Mouse (Mus musculus): ENCODE results near the gene Evi2b. TPM values are rescaled to one million over a fixed set of nuclear protein-coding genes. Genes with fewer than 3 reads are reported as not detected.
A peak's percentile ranks its signal among the peaks of the same experiment; 100 is the strongest.

Evi2b gene
- polyA plus RNA-seq, 1 experiment: 0.26 TPM

DNA sequence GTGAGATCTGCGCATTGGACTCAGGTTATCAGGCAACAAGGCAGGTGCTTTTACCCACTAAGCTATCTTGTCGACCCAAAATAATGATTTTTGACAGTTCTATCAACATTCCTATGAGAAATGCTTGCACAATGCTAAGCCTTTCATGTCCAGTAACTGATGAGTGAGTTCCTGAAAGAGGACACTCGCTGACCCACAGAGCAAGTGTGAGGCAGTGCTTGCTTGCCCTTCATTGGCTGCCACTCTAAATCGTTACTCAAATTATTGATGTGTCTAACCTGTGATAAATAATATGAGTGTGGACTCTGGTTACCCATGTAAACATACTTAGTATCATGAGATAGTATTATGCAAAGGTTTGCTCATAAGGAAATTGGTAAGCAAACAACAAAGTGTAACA lies 37.0 kb upstream of the Evi2b start:
- Histone ChIP-seq H3K4me2 (ENCODE audit: low read depth) (no peak overlapping the region), H3K36me3 (ENCODE audit: control insufficient read depth, insufficient read depth) (peaks cover 51% of the 10 kb centered on the region), H3K27me3 (ENCODE audit: control insufficient read depth, insufficient read depth, insufficient read length) (no peaks in the 10 kb centered on the region), H3K79me2 (ENCODE audit: control insufficient read depth, insufficient read depth) (no peaks in the 10 kb centered on the region), H3K4me3 (no peak overlapping the region), H3ac (ENCODE audit: control insufficient read depth, insufficient read length) (no peak overlapping the region)
- TF ChIP-seq SRF (IDR thresholded peaks at IDR 0.05; ENCODE audit: control insufficient read depth, insufficient read length, low read depth) (no peak), MYOD1 (IDR thresholded peaks at IDR 0.05; ENCODE audit: control insufficient read depth in 1 of 3, insufficient read length in 2 of 3, low read depth in 2 of 3) (no peak), TCF12 (IDR thresholded peaks at IDR 0.05; ENCODE audit: insufficient read depth, poor library complexity, severe bottlenecking) (no peak), POLR2A (IDR thresholded peaks at IDR 0.05; ENCODE audit: insufficient read length, low read depth) (no peak), TCF3 (IDR thresholded peaks at IDR 0.05; ENCODE audit: insufficient read length, low read depth) (no peak), CEBPB (IDR thresholded peaks at IDR 0.05; ENCODE audit: insufficient read depth, poor library complexity, severe bottlenecking) (no peak), POLR2AphosphoS2 (IDR thresholded peaks at IDR 0.05; ENCODE audit: insufficient read length, low read depth) (no peak), E2F4 (IDR thresholded peaks at IDR 0.05; ENCODE audit: insufficient read depth) (no peak), MYOG (IDR thresholded peaks at IDR 0.05; ENCODE audit: control insufficient read depth in 1 of 3, insufficient read depth in 1 of 3, insufficient read length in 2 of 3, low read depth in 2 of 3) (no peak), MAX (IDR thresholded peaks at IDR 0.05; ENCODE audit: low read depth) (no peak), REST (IDR thresholded peaks at IDR 0.05; ENCODE audit: insufficient read depth, insufficient read length) (no peak), USF1 (IDR thresholded peaks at IDR 0.05; ENCODE audit: low read depth) (no peak)

DNA sequence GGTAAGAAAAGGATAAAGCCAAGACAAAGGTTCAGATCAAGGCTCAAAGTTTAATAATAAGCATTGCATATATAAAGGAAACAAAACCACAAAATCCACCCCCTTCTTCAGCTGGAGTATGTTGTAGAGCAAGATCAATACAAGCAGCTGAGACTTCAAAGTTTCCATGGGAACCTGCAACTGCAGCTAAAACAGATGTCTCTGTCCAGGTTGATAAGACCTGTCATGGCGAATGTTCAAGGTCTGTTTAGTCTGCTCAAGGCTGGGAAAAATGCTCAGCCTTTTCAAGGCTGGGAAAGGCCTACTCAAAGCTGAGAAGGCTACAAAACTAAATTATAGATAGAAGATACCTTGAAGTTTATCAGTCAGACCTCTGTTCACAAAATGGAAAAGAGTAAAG lies 29.1 kb upstream of the Evi2b start:
- Histone ChIP-seq H3K27me3 (ENCODE audit: control insufficient read depth, insufficient read depth, insufficient read length) (no peaks in the 10 kb centered on the region), H3ac (ENCODE audit: control insufficient read depth, insufficient read length) (no peak overlapping the region), H3K4me3 (no peak overlapping the region), H3K4me2 (ENCODE audit: low read depth) (no peak overlapping the region), H3K36me3 (ENCODE audit: control insufficient read depth, insufficient read depth) (peaks cover 79% of the 10 kb centered on the region), H3K79me2 (ENCODE audit: control insufficient read depth, insufficient read depth) (no peaks in the 10 kb centered on the region)
- TF ChIP-seq REST (IDR thresholded peaks at IDR 0.05; ENCODE audit: insufficient read depth, insufficient read length) (no peak), MAX (IDR thresholded peaks at IDR 0.05; ENCODE audit: low read depth) (no peak), TCF12 (IDR thresholded peaks at IDR 0.05; ENCODE audit: insufficient read depth, poor library complexity, severe bottlenecking) (no peak), POLR2AphosphoS2 (IDR thresholded peaks at IDR 0.05; ENCODE audit: insufficient read length, low read depth) (no peak), SRF (IDR thresholded peaks at IDR 0.05; ENCODE audit: control insufficient read depth, insufficient read length, low read depth) (no peak), USF1 (IDR thresholded peaks at IDR 0.05; ENCODE audit: low read depth) (no peak), TCF3 (IDR thresholded peaks at IDR 0.05; ENCODE audit: insufficient read length, low read depth) (no peak), MYOG (IDR thresholded peaks at IDR 0.05; ENCODE audit: control insufficient read depth in 1 of 3, insufficient read depth in 1 of 3, insufficient read length in 2 of 3, low read depth in 2 of 3) (no peak), MYOD1 (IDR thresholded peaks at IDR 0.05; ENCODE audit: control insufficient read depth in 1 of 3, insufficient read length in 2 of 3, low read depth in 2 of 3) (no peak), CEBPB (IDR thresholded peaks at IDR 0.05; ENCODE audit: insufficient read depth, poor library complexity, severe bottlenecking) (no peak)

DNA sequence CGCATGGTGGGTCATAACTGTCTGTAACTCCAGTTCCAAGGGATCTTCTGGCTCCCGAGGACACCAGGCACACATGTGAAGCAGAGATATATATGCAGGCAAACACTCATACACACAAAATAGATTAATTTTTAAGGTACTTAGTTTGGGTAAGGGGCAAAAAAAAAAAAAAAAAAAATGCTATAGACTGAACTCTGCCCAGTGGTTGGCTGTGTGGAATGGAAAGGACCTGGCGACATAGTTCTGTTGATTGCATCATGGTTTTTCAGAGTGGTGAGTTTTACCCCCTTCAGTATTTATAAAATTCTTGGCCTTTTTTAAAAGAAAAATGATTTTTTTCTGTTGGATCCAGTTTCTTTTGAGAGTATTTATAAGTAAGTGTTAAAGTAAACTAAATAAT lies 12.7 kb upstream of the Evi2b start:
- TF ChIP-seq CEBPB (IDR thresholded peaks at IDR 0.05; ENCODE audit: insufficient read depth, poor library complexity, severe bottlenecking): peak; percentile 57; the same call in 1 of the 2 replicates
- no peak for TF ChIP-seq POLR2A (IDR thresholded peaks at IDR 0.05; ENCODE audit: insufficient read length, low read depth)
- no peak for TF ChIP-seq POLR2AphosphoS2 (IDR thresholded peaks at IDR 0.05; ENCODE audit: insufficient read length, low read depth)
- no peak overlapping the region for H3K4me3 ChIP-seq
- H3K27me3 ChIP-seq (ENCODE audit: control insufficient read depth, insufficient read depth, insufficient read length): no peaks in the 10 kb centered on the region
- no peak overlapping the region for H3K4me2 ChIP-seq (ENCODE audit: low read depth)
- peaks cover 12% of the 10 kb centered on the region for H3K36me3 ChIP-seq (ENCODE audit: control insufficient read depth, insufficient read depth)
- H3K79me2 ChIP-seq (ENCODE audit: control insufficient read depth, insufficient read depth): no peaks in the 10 kb centered on the region
- no peak overlapping the region for H3ac ChIP-seq (ENCODE audit: control insufficient read depth, insufficient read length)

DNA sequence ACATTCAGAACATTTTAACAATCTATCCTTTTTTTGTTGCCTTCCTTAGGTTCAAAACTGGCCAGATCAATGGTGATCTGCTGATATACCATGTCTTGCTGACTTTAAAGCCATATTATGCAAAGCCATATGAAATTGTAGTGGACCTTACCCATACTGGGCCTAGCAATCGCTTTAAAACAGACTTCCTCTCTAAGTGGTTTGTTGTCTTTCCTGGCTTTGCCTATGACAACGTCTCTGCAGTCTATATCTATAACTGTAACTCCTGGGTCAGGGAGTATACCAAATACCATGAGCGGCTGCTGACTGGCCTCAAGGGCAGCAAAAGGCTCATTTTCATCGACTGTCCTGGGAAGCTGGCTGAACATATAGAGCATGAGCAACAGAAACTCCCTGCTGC lies 12.0 kb upstream of the Evi2b start:
- Histone ChIP-seq H3K36me3 (ENCODE audit: control insufficient read depth, insufficient read depth) (peaks cover 12% of the 10 kb centered on the region), H3K4me3 (no peak overlapping the region), H3K27me3 (ENCODE audit: control insufficient read depth, insufficient read depth, insufficient read length) (no peaks in the 10 kb centered on the region), H3ac (ENCODE audit: control insufficient read depth, insufficient read length) (no peak overlapping the region), H3K79me2 (ENCODE audit: control insufficient read depth, insufficient read depth) (no peaks in the 10 kb centered on the region), H3K4me2 (ENCODE audit: low read depth) (no peak overlapping the region)
- TF ChIP-seq MYOD1 (IDR thresholded peaks at IDR 0.05; ENCODE audit: control insufficient read depth in 1 of 3, insufficient read length in 2 of 3, low read depth in 2 of 3): no peak
- no peak for TF ChIP-seq E2F4 (IDR thresholded peaks at IDR 0.05; ENCODE audit: insufficient read depth)
- TF ChIP-seq TCF12 (IDR thresholded peaks at IDR 0.05; ENCODE audit: insufficient read depth, poor library complexity, severe bottlenecking): no peak
- TF ChIP-seq REST (IDR thresholded peaks at IDR 0.05; ENCODE audit: insufficient read depth, insufficient read length): no peak
- no peak for TF ChIP-seq TCF3 (IDR thresholded peaks at IDR 0.05; ENCODE audit: insufficient read length, low read depth)
- no peak for TF ChIP-seq SRF (IDR thresholded peaks at IDR 0.05; ENCODE audit: control insufficient read depth, insufficient read length, low read depth)
- no peak for TF ChIP-seq CEBPB (IDR thresholded peaks at IDR 0.05; ENCODE audit: insufficient read depth, poor library complexity, severe bottlenecking)
- TF ChIP-seq POLR2AphosphoS2 (IDR thresholded peaks at IDR 0.05; ENCODE audit: insufficient read length, low read depth): no peak
- TF ChIP-seq USF1 (IDR thresholded peaks at IDR 0.05; ENCODE audit: low read depth): no peak
- no peak for TF ChIP-seq POLR2A (IDR thresholded peaks at IDR 0.05; ENCODE audit: insufficient read length, low read depth)
- TF ChIP-seq MYOG (IDR thresholded peaks at IDR 0.05; ENCODE audit: control insufficient read depth in 1 of 3, insufficient read depth in 1 of 3, insufficient read length in 2 of 3, low read depth in 2 of 3): no peak

Data from myocyte (in vitro differentiated cells).